Mouse (Mus musculus) midbrain, embryonic 11.5 days (tissue): ENCODE measurements around the gene Sirt1. TPM values are rescaled to one million over a fixed set of nuclear protein-coding genes. Genes with fewer than 3 reads are reported as not detected.

Source experiments
- ATAC-seq: fragments of 200-750 bp; cut with Nextera tagmentation; 2 replicates; pipeline ENCODE4 v1.8.0; 2017; ENCODE audit warnings: moderate TSS enrichment, moderate library complexity; ENCODE audit not compliant: low FRiP score
- DNase-seq: peaks from one replicate; pipeline ENCODE4 v3.0.0; 2015; ENCODE audit warnings: low spot score; ENCODE audit errors: missing footprints
- H3K27ac ChIP-seq: fragments of 300-500 bp; sonication (generic); 2 replicates; pipeline ENCODE4 v1.5.1; 2014; ENCODE audit warnings: low read depth, low read length
- H3K27me3 ChIP-seq: fragments of 300-500 bp; sonication (generic); 2 replicates; pipeline ENCODE4 v1.6.1; 2014; ENCODE audit warnings: mild to moderate bottlenecking, low read length, moderate library complexity, mixed read lengths; ENCODE audit not compliant: control insufficient read depth, insufficient read depth
- H3K36me3 ChIP-seq: fragments of 300-500 bp; sonication (generic); 2 replicates; pipeline ENCODE4 v1.6.1; 2014; ENCODE audit warnings: mild to moderate bottlenecking, low read length, moderate library complexity, mixed read lengths; ENCODE audit not compliant: control insufficient read depth, insufficient read depth
- H3K4me1 ChIP-seq: fragments of 300-500 bp; sonication (generic); 2 replicates; pipeline ENCODE4 v1.6.1; 2014; ENCODE audit warnings: low read length; ENCODE audit not compliant: control insufficient read depth, insufficient read depth
- H3K4me2 ChIP-seq: fragments of 300-500 bp; sonication (generic); 2 replicates; pipeline ENCODE4 v1.6.1; 2014; ENCODE audit warnings: mild to moderate bottlenecking, moderate library complexity
- H3K4me3 ChIP-seq: fragments of 300-500 bp; sonication (generic); 2 replicates; pipeline ENCODE4 v1.5.1; 2014; ENCODE audit warnings: low read depth, low read length
- H3K9ac ChIP-seq: fragments of 300-500 bp; sonication (generic); 2 replicates; pipeline ENCODE4 v1.6.1; 2014; ENCODE audit warnings: low read length
- H3K9me3 ChIP-seq: fragments of 300-500 bp; sonication (generic); 2 replicates; pipeline ENCODE4 v1.6.1; 2016; ENCODE audit warnings: low read length; ENCODE audit not compliant: control insufficient read depth
- WGBS: fragments of 180-500 bp; shearing (Covaris S2); extraction: QIAGEN DNeasy Blood & Tissue Kit; methylation state at CpG from one replicate; pipeline ENCODE4 v1.1.7; 2014; 5-methylcytosine and 5-hydroxymethylcytosine counted together
- polyA plus RNA-seq: library from polyadenylated mRNA; unstranded; fragments of >200 nt; fragmentation: Nextera tagmentation; extraction: Ambion mirVana; gene quantifications from 2 replicates; pipeline ENCODE4 v1.2.1, GENCODE M21; 2014

Gene Sirt1
- polyA plus RNA-seq: 9.8 and 10.0 TPM in 2 replicates

- Histone ChIP-seq H3K4me2 (peak within 1 kb of the TSS; percentile 87), H3K4me3 (peak within 1 kb of the TSS; percentile 51), H3K36me3 (no peaks in the 10 kb centered on the region), H3K27me3 (no peaks in the 10 kb centered on the region; the same call in 1 of the 2 replicates), H3K9me3 (no peaks in the 10 kb centered on the region), H3K4me1 (peaks cover 5% of the 10 kb centered on the region; the same call in 1 of the 2 replicates), H3K27ac (no peak within 1 kb of the TSS), H3K9ac (peak within 1 kb of the TSS; percentile 67)
- 8% methylated on average over 24 of the region's 24 CpGs for WGBS
- no peak for ATAC-seq
- DNase-seq: peak; percentile 92
Observed at GRCm38 (mm10) chr10:63381498-63382280, at the start of gene Sirt1. TSS of gene Sirt1 (minus strand) at chr10:63381704.

- peak; percentile 99 for DNase-seq
- H3K4me3 ChIP-seq: peak within 1 kb of the TSS; percentile 64
- H3K9ac ChIP-seq: peak within 1 kb of the TSS; percentile 64
- WGBS: under 1% methylated on average over 55 of the region's 55 CpGs
- no peaks in the 10 kb centered on the region for H3K9me3 ChIP-seq
- no peak within 1 kb of the TSS for H3K27ac ChIP-seq
- H3K4me2 ChIP-seq: peak within 1 kb of the TSS; percentile 71
- no peaks in the 10 kb centered on the region for H3K36me3 ChIP-seq
- peak; percentile 96 for ATAC-seq
- no peaks in the 10 kb centered on the region for H3K4me1 ChIP-seq
- no peaks in the 10 kb centered on the region for H3K27me3 ChIP-seq
Observed at GRCm38 (mm10) chr10:63429785-63430305, 48.3 kb upstream of the Sirt1 start, which contains the start of gene Ctnna3. TSS of gene Ctnna3 (plus strand) at chr10:63430098.

GRCm38 (mm10) chr10:63429380-63429779 is 47.9 kb upstream of the Sirt1 start:
- ATAC-seq: peak; percentile 92
- peak overlapping the region; percentile 64 for H3K4me3 ChIP-seq
- H3K4me2 ChIP-seq: peak overlapping the region; percentile 71
- H3K27me3 ChIP-seq: no peaks in the 10 kb centered on the region
- no peaks in the 10 kb centered on the region for H3K36me3 ChIP-seq
- H3K9me3 ChIP-seq: no peaks in the 10 kb centered on the region
- WGBS: 1% methylated on average over 32 of the region's 34 CpGs
- H3K9ac ChIP-seq: peak overlapping the region; percentile 64
- no peaks in the 10 kb centered on the region for H3K4me1 ChIP-seq
- DNase-seq: peak; percentile 100
- no peak overlapping the region for H3K27ac ChIP-seq

GRCm38 (mm10) chr10:63429023-63429340 is 47.5 kb upstream of the Sirt1 start:
- WGBS: 3% methylated on average over 11 of the region's 11 CpGs
- Histone ChIP-seq H3K9me3 (no peaks in the 10 kb centered on the region), H3K9ac (peak overlapping the region; percentile 64), H3K27ac (no peak overlapping the region), H3K4me1 (no peaks in the 10 kb centered on the region), H3K4me2 (peak overlapping the region; percentile 71), H3K4me3 (peak overlapping the region; percentile 64), H3K27me3 (no peaks in the 10 kb centered on the region), H3K36me3 (no peaks in the 10 kb centered on the region)
- no peak for DNase-seq
- ATAC-seq: no peak

GRCm38 (mm10) chr10:63428243-63429022 is 46.9 kb upstream of the Sirt1 start:
- no peaks in the 10 kb centered on the region for H3K4me1 ChIP-seq
- H3K9me3 ChIP-seq: no peaks in the 10 kb centered on the region
- H3K36me3 ChIP-seq: no peaks in the 10 kb centered on the region
- 30% methylated on average over 19 of the region's 19 CpGs for WGBS
- DNase-seq (peak; percentile 81), ATAC-seq (no peak)
- H3K9ac ChIP-seq: peak overlapping the region; percentile 64
- H3K4me3 ChIP-seq: peak overlapping the region; percentile 64
- H3K27ac ChIP-seq: no peak overlapping the region
- no peaks in the 10 kb centered on the region for H3K27me3 ChIP-seq
- H3K4me2 ChIP-seq: peak overlapping the region; percentile 71

GRCm38 (mm10) chr10:63427146-63427545 is 45.6 kb upstream of the Sirt1 start:
- ATAC-seq: no peak

GRCm38 (mm10) chr10:63424475-63424814 is 42.9 kb upstream of the Sirt1 start:
- Histone ChIP-seq H3K4me2 (no peak overlapping the region), H3K36me3 (no peaks in the 10 kb centered on the region), H3K9me3 (no peaks in the 10 kb centered on the region), H3K9ac (no peak overlapping the region), H3K4me1 (no peaks in the 10 kb centered on the region), H3K4me3 (no peak overlapping the region), H3K27ac (no peak overlapping the region), H3K27me3 (no peaks in the 10 kb centered on the region)
- DNase-seq (no peak), ATAC-seq (no peak)

More at GRCm38 (mm10) chr10:63427146-63427545, 45.6 kb upstream of the Sirt1 start:
- no peaks in the 10 kb centered on the region for H3K9me3 ChIP-seq
- no peaks in the 10 kb centered on the region for H3K27me3 ChIP-seq
- no peak overlapping the region for H3K4me3 ChIP-seq
- no peak overlapping the region for H3K4me2 ChIP-seq
- no peaks in the 10 kb centered on the region for H3K4me1 ChIP-seq
- no peak overlapping the region for H3K9ac ChIP-seq
- 81% methylated on average over 8 of the region's 8 CpGs for WGBS
- peak; percentile 33 for DNase-seq
- H3K36me3 ChIP-seq: no peaks in the 10 kb centered on the region
- H3K27ac ChIP-seq: no peak overlapping the region

GRCm38 (mm10) chr10:63423591-63424474 is 42.3 kb upstream of the Sirt1 start:
- DNase-seq (no peak), ATAC-seq (no peak)
- 88% methylated on average over 9 of the region's 9 CpGs for WGBS
- Histone ChIP-seq H3K4me2 (no peak overlapping the region), H3K27me3 (no peaks in the 10 kb centered on the region), H3K27ac (no peak overlapping the region), H3K4me3 (no peak overlapping the region), H3K36me3 (no peaks in the 10 kb centered on the region), H3K4me1 (no peaks in the 10 kb centered on the region), H3K9ac (no peak overlapping the region), H3K9me3 (no peaks in the 10 kb centered on the region)
